In genomic region chr9:98397211-98397610, GRCm38 (mm10) we compare ENCODE assay signal across 16 mouse cellular contexts. TPM values are rescaled to one million over a fixed set of nuclear protein-coding genes. Genes with fewer than 3 reads are reported as not detected.
"Had no signal": no experiment of that assay in that cellular context is flagged by ENCODE, and none has a peak within 500 bp of the region (broad histone marks: within the 10 kb centered on the region; RNA-seq: fewer than 3 reads in every experiment).

No protein-coding gene starts in this region.

- H3K27ac ChIP-seq: neural tube, embryonic 15.5 days; stomach, embryonic 15.5 days; stomach, postnatal 0 days had no signal

- H3K4me2 ChIP-seq: neural tube, embryonic 15.5 days; stomach, embryonic 15.5 days had no signal

- H3K36me3 ChIP-seq: neural tube, embryonic 15.5 days; stomach, embryonic 15.5 days had no signal

- H3K9me3 ChIP-seq: neural tube, embryonic 15.5 days; stomach, embryonic 15.5 days had no signal

- DNase-seq: retina, postnatal 1 day; right cerebral cortex, adult 18-20 months; right cerebral cortex, postnatal 14 days; right cerebral cortex, postnatal 25 days; right cerebral cortex, postnatal 4 days; spleen, adult 18-20 months; thymus, adult 18-20 months; thymus, adult 2 months; thymus, postnatal 14 days; thymus, postnatal 25 days; thymus, postnatal 36 days; thymus, postnatal 4 days had no signal

- H3K27me3 ChIP-seq: neural tube, embryonic 15.5 days; stomach, embryonic 15.5 days had no signal

- H3K9ac ChIP-seq: neural tube, embryonic 15.5 days; stomach, embryonic 15.5 days had no signal

- H3K4me3 ChIP-seq: neural tube, embryonic 15.5 days; stomach, embryonic 15.5 days had no signal

- H3K4me1 ChIP-seq: neural tube, embryonic 15.5 days; stomach, embryonic 15.5 days had no signal

RNA-seq across cellular contexts. Expression of gene Rbp1, which starts 25.6 kb away (rescaled TPM):
- total RNA-seq: neutrophil, adult 5-6 weeks had no signal
